Mouse (Mus musculus) cerebellum, adult 18-20 months (tissue): ENCODE results near the gene Cyp2r1.
"Not testable (repeated sequence)": the region's sequence is repeated elsewhere in the genome, so short reads cannot be mapped to it uniquely, and the experiment has no call there.

Experiments
- DNase-seq, 2 experiments: peaks; one replicate each; pipeline ENCODE4 v3.0.0; 2021

Gene Cyp2r1

GRCm38 (mm10) chr7:114562531-114563241 is at the start of gene Cyp2r1:
TSS of gene Cyp2r1 (minus strand) at chr7:114562972.
- peak; percentile 72 to 77 for DNase-seq

- not testable (repeated sequence) for DNase-seq
Measured at GRCm38 (mm10) chr7:114594391-114594790, 31.6 kb upstream of the Cyp2r1 start.

- DNase-seq = no peak
Measured at GRCm38 (mm10) chr7:114582441-114582840, 19.7 kb upstream of the Cyp2r1 start.

- DNase-seq = no peak
Measured at GRCm38 (mm10) chr7:114581200-114581599, 18.4 kb upstream of the Cyp2r1 start.

GRCm38 (mm10) chr7:114580426-114580825 is 17.7 kb upstream of the Cyp2r1 start:
- peak; percentile 54 to 55 for DNase-seq

- no peak for DNase-seq
Measured at GRCm38 (mm10) chr7:114577665-114578064, 14.9 kb upstream of the Cyp2r1 start.

GRCm38 (mm10) chr7:114576931-114577330 is 14.2 kb upstream of the Cyp2r1 start:
- DNase-seq = no peak

- DNase-seq = not testable (repeated sequence)
Measured at GRCm38 (mm10) chr7:114573866-114574265, 11.1 kb upstream of the Cyp2r1 start.

- no peak for DNase-seq
Measured at GRCm38 (mm10) chr7:114536179-114536578, 26.6 kb downstream of the Cyp2r1 start.

- DNase-seq = no peak
Measured at GRCm38 (mm10) chr7:114526245-114526644, 36.5 kb downstream of the Cyp2r1 start.

GRCm38 (mm10) chr7:114520122-114520521 is 42.6 kb downstream of the Cyp2r1 start:
- no peak for DNase-seq

GRCm38 (mm10) chr7:114508879-114509278 is 53.9 kb downstream of the Cyp2r1 start:
- no peak for DNase-seq
